Mouse (Mus musculus) lung, embryonic 16.5 days (tissue): ENCODE data around the gene Adamts2. TPM values are rescaled to one million over a fixed set of nuclear protein-coding genes. Genes with fewer than 3 reads are reported as not detected.

Source experiments
- ATAC-seq: fragments of 200-750 bp; cut with Nextera tagmentation; 2 replicates; pipeline ENCODE4 v1.8.0; 2017; ENCODE audit warnings: low read depth, mild to moderate bottlenecking, moderate library complexity
- H3K27ac ChIP-seq: fragments of 300-500 bp; sonication (generic); 2 replicates; pipeline ENCODE4 v1.5.1; 2014; ENCODE audit warnings: mild to moderate bottlenecking, control low read depth, low read length
- H3K27me3 ChIP-seq: fragments of 300-500 bp; sonication (generic); 2 replicates; pipeline ENCODE4 v1.6.1; 2014; ENCODE audit warnings: low read depth, low read length, mixed read lengths; ENCODE audit not compliant: control insufficient read depth, insufficient read depth
- H3K36me3 ChIP-seq: fragments of 300-500 bp; sonication (generic); 2 replicates; pipeline ENCODE4 v1.6.1; 2014; ENCODE audit warnings: low read length; ENCODE audit not compliant: control insufficient read depth, insufficient read depth
- H3K4me1 ChIP-seq: fragments of 300-500 bp; sonication (generic); replicated peaks from 2 replicates; pipeline ENCODE4 v1.6.1; 2014; ENCODE audit warnings: low read length, mixed read lengths; ENCODE audit not compliant: control insufficient read depth, insufficient read depth
- H3K4me2 ChIP-seq: fragments of 300-500 bp; sonication (generic); 2 replicates; pipeline ENCODE4 v1.6.1; 2014; ENCODE audit warnings: low read depth, low read length, control low read depth
- H3K4me3 ChIP-seq: fragments of 300-500 bp; sonication (generic); 2 replicates; pipeline ENCODE4 v1.5.1; 2014; ENCODE audit warnings: mild to moderate bottlenecking, low read length, control low read depth
- H3K9ac ChIP-seq: fragments of 300-500 bp; sonication (generic); 2 replicates; pipeline ENCODE4 v1.6.1; 2014; ENCODE audit warnings: low read length, control low read depth
- H3K9me3 ChIP-seq: fragments of 300-500 bp; sonication (generic); 2 replicates; pipeline ENCODE4 v1.6.1; 2016; ENCODE audit warnings: low read length; ENCODE audit not compliant: control insufficient read depth
- WGBS: fragments of 180-500 bp; shearing (Covaris S2); extraction: QIAGEN DNeasy Blood & Tissue Kit; methylation state at CpG from one replicate; pipeline ENCODE4 v1.1.7; 2014; 5-methylcytosine and 5-hydroxymethylcytosine counted together
- polyA plus RNA-seq: library from polyadenylated mRNA; unstranded; fragments of >200 nt; fragmentation: Nextera tagmentation; extraction: Ambion mirVana; gene quantifications from 2 replicates; pipeline ENCODE4 v1.2.1, GENCODE M21; 2015

Gene Adamts2
- polyA plus RNA-seq, 1 experiment from 2014 or later, result 14.0 TPM

DNA sequence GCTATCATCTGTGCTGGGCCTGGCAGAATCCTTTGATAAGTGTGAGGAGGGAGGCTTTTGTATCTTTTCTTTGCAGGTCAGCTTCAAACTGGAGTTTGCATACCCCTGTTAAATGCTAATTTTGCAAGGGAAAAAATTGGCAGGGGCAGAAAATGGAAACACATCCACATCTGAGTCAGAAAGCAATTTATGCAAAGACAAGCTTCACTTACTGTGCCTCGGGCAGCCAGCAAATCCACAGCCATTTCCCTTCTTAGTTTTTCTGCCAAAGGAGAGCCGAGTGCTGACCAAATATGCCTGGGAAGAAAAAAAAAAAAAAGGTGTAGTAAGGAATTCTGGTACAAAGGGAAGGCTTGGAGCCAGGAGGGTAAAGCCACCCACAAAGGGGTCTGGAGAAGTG is 224.3 kb downstream of the Adamts2 start:
- Histone ChIP-seq H3K36me3 (peaks cover 13% of the 10 kb centered on the region), H3K4me1 (peaks cover 8% of the 10 kb centered on the region; the same call in 1 of the 2 replicates), H3K27ac (no peak overlapping the region), H3K9me3 (no peaks in the 10 kb centered on the region), H3K4me3 (peak overlapping the region; percentile 91), H3K4me2 (peak overlapping the region; percentile 64), H3K9ac (peak overlapping the region; percentile 88), H3K27me3 (no peaks in the 10 kb centered on the region)
- no peak for ATAC-seq
- WGBS, result 22% methylated on average over 2 of the region's 2 CpGs

GRCm38 (mm10) chr11:50827010-50827953 is 225.4 kb downstream of the Adamts2 start, which contains the start of gene Zfp354c:
Gene Zfp354c (minus strand): TSS chr11:50827724.
- Histone ChIP-seq H3K9ac (peak within 1 kb of the TSS; percentile 88), H3K4me1 (peaks cover 8% of the 10 kb centered on the region; the same call in 1 of the 2 replicates), H3K4me3 (peak within 1 kb of the TSS; percentile 91), H3K27me3 (no peaks in the 10 kb centered on the region), H3K9me3 (no peaks in the 10 kb centered on the region), H3K27ac (0 out of 2 replicates have a peak within 1 kb of the TSS, but pooled peaks have one; percentile 48), H3K4me2 (peak within 1 kb of the TSS; percentile 64), H3K36me3 (peaks cover 13% of the 10 kb centered on the region)
- under 1% methylated on average over 45 of the region's 45 CpGs for WGBS
- peak; percentile 96 for ATAC-seq

DNA sequence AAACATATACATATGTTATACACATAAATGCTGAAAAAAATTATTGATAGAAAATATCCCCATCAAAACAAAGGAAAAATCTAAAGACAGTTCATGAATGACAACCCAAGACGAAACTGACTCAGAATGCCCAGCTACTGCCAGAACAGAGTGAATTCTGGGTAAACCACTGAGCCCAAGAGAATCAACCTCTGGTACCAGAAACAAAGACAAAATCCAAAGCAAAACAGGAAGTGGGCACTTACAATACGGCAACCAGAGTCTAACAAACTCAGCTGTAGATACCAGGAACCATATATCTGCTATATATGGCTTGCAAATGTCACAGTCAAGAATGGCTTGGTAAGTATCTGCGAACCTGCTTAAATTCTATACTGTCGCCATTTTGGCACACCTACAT is 233.8 kb downstream of the Adamts2 start:
- WGBS, result 73% methylated on average over 4 of the region's 4 CpGs

DNA sequence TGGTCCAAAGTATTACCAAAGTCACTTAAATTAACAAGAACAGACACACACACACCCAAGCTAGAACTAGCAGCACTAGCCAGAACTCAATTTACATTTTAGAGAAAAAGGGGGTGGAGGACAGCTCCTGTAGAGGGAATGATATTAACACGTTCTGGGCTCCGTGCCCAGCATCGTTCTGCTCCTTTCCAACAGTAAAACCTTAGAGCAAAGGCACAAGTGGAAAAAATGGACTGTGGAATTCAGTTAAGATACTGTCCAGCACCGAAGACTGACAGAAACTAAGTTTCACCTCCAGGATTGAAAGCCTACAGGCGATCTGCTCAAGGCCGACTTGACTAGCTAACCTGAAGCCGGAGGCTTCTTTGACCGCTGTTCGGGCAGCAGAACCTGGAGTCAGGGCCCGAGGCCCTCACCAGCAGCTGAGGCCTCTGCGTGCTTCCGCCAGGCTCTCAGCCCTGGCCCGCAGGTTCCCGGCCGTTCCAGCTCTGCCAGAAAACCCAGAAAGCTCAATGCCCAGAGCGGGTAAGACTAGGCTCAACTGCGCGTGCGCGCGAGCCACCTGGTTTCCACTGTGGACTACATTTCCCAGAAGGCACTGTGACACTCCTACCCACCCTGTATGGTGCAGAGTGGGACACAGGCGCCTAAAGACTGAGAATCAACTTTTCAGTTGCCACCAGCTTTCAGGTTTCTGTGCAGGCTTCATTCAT is 239.3 kb downstream of the Adamts2 start, which contains the start of gene Zfp879:
TSS of gene Zfp879 (minus strand) at position 530 of the 713 bp plus-strand sequence.
- Histone ChIP-seq H3K27me3 (no peaks in the 10 kb centered on the region), H3K27ac (peak within 1 kb of the TSS; percentile 94), H3K9ac (peak within 1 kb of the TSS; percentile 79), H3K4me1 (peaks cover 6% of the 10 kb centered on the region; the same call in 1 of the 2 replicates), H3K36me3 (no peaks in the 10 kb centered on the region), H3K9me3 (no peaks in the 10 kb centered on the region), H3K4me2 (peak within 1 kb of the TSS; percentile 83), H3K4me3 (peak within 1 kb of the TSS; percentile 54)
- peak; percentile 97 for ATAC-seq
- 10% methylated on average over 22 of the region's 22 CpGs for WGBS

More for the DNA sequence above, 233.8 kb downstream of the Adamts2 start:
- no peak overlapping the region for H3K9ac ChIP-seq
- H3K27ac ChIP-seq, result no peak overlapping the region
- H3K4me2 ChIP-seq, result no peak overlapping the region
- peaks cover 3% of the 10 kb centered on the region for H3K36me3 ChIP-seq
- H3K27me3 ChIP-seq, result no peaks in the 10 kb centered on the region
- peaks cover 8% of the 10 kb centered on the region; the same call in 1 of the 2 replicates for H3K9me3 ChIP-seq
- H3K4me3 ChIP-seq, result no peak overlapping the region
- ATAC-seq, result no peak
- H3K4me1 ChIP-seq, result peaks cover 5% of the 10 kb centered on the region; the same call in 1 of the 2 replicates

- Histone ChIP-seq H3K27ac (no peak overlapping the region), H3K9ac (no peak overlapping the region), H3K4me2 (no peak overlapping the region), H3K4me1 (peaks cover under 1% of the 10 kb centered on the region), H3K4me3 (no peak overlapping the region), H3K9me3 (0 out of 2 replicates have a peak, but pooled peaks cover 3% of the 10 kb centered on the region), H3K27me3 (peaks cover 31% of the 10 kb centered on the region), H3K36me3 (no peaks in the 10 kb centered on the region)
- ATAC-seq, result no peak
- 81% methylated on average over 3 of the region's 3 CpGs for WGBS
Observed at GRCm38 (mm10) chr11:50845951-50846350, 244.1 kb downstream of the Adamts2 start.

GRCm38 (mm10) chr11:50847047-50847446 is 245.2 kb downstream of the Adamts2 start:
- H3K9ac ChIP-seq, result no peak overlapping the region
- 0 out of 2 replicates have a peak, but pooled peaks cover 3% of the 10 kb centered on the region for H3K9me3 ChIP-seq
- peaks cover 42% of the 10 kb centered on the region for H3K27me3 ChIP-seq
- H3K4me2 ChIP-seq, result no peak overlapping the region
- 67% methylated on average over 5 of the region's 5 CpGs for WGBS
- no peaks in the 10 kb centered on the region for H3K36me3 ChIP-seq
- H3K4me3 ChIP-seq, result no peak overlapping the region
- H3K27ac ChIP-seq, result no peak overlapping the region
- no peak for ATAC-seq
- H3K4me1 ChIP-seq, result peaks cover 7% of the 10 kb centered on the region

DNA sequence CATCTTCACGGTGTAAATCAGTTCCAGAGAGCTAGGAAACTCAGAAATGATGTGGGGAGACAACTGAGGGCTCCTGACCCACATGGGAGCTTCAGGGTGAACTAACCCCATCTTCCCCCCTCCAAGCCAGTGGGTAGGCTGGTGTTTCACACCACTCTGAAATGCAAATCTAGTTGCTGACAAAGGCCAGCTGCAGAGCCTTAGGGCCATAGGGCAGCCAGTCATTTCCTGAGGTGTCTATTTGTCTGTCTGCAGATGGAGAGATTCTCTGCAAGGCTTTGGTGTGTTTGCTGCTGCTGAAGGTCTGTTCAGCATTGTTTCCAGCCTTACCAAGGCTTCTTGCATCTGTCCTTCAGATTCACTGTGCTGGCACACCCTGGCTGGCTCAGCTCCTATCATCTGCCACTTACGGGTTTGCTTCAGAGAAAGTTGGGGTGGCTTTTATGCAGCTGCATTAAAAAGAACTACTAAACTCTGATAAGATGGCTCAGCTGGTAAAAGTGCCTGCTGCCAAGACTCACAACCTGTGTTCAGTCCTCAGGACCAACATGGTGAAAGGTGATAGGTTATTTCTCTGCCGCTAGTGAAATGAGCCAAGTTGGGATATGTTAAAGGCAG is 246.7 kb downstream of the Adamts2 start:
- H3K27me3 ChIP-seq, result peaks cover 52% of the 10 kb centered on the region
- no peak overlapping the region for H3K4me3 ChIP-seq
- H3K27ac ChIP-seq, result no peak overlapping the region
- no peaks in the 10 kb centered on the region for H3K36me3 ChIP-seq
- no peak for ATAC-seq
- no peak overlapping the region for H3K4me2 ChIP-seq
- H3K9ac ChIP-seq, result no peak overlapping the region
- 35% methylated on average over 3 of the region's 3 CpGs for WGBS
- 0 out of 2 replicates have a peak, but pooled peaks cover 3% of the 10 kb centered on the region for H3K9me3 ChIP-seq
- H3K4me1 ChIP-seq, result peaks cover 7% of the 10 kb centered on the region

DNA sequence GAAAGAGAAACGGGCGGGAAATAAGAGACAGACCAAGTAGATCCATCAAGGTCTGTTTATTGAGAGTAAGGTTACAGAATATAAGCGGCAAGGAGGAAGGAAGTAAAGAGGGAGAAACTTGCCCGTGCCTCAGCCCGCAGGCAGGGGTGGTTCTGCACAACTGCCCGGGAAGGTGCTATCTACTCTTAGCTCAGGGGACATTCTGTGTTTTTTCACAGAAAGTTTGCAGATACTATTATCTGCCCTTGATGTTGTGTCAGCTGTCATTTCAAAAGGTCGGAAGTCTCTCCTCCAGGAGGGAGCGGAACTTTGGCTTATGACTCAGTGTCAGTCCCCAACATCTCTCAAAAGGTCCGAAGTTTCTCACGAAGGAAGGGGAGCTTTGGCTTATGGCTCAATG is 247.4 kb downstream of the Adamts2 start:
- H3K4me3 ChIP-seq, result no peak overlapping the region

More for the DNA sequence above, 247.4 kb downstream of the Adamts2 start:
- H3K9ac ChIP-seq, result no peak overlapping the region
- ATAC-seq, result no peak
- no peak overlapping the region for H3K27ac ChIP-seq
- no peaks in the 10 kb centered on the region for H3K36me3 ChIP-seq
- H3K4me1 ChIP-seq, result peaks cover 7% of the 10 kb centered on the region
- H3K9me3 ChIP-seq, result 0 out of 2 replicates have a peak, but pooled peaks cover 3% of the 10 kb centered on the region
- H3K27me3 ChIP-seq, result peaks cover 52% of the 10 kb centered on the region
- no peak overlapping the region for H3K4me2 ChIP-seq
- under 1% methylated on average over 10 of the region's 10 CpGs for WGBS
